Mouse (Mus musculus) olfactory bulb, adult 2 months (tissue): Measurements from ENCODE around the gene Rfxap. TPM values are rescaled to one million over a fixed set of nuclear protein-coding genes. Genes with fewer than 3 reads are reported as not detected.
A peak's percentile ranks its signal among the peaks of the same experiment; 100 is the strongest.
"Not testable (repeated sequence)": the region's sequence is repeated elsewhere in the genome, so short reads cannot be mapped to it uniquely, and the experiment has no call there.

ENCODE experiments used
- H3K27ac ChIP-seq: fragments of 200-500 bp; 2 replicates; pipeline ENCODE4 v1.5.1; 2012; ENCODE audit warnings: low read depth, low read length; ENCODE audit not compliant: insufficient read depth
- H3K4me1 ChIP-seq: fragments of 200-500 bp; 2 replicates; pipeline ENCODE4 v1.6.1; 2012; ENCODE audit warnings: low read length; ENCODE audit not compliant: control insufficient read depth, insufficient read depth
- H3K4me3 ChIP-seq: fragments of 200-500 bp; 2 replicates; pipeline ENCODE4 v1.5.1; 2012; ENCODE audit warnings: mild to moderate bottlenecking, low read depth, low read length, moderate library complexity; ENCODE audit not compliant: insufficient read depth
- CTCF ChIP-seq: fragments of 200-500 bp; IDR thresholded peaks from 2 replicates; pipeline ENCODE4 v1.5.1; 2012; ENCODE audit warnings: low read depth, mild to moderate bottlenecking, low read length, moderate library complexity; ENCODE audit not compliant: insufficient read depth
- POLR2A ChIP-seq: fragments of 200-500 bp; IDR thresholded peaks from 2 replicates; pipeline ENCODE4 v1.6.1; 2012; ENCODE audit warnings: mild to moderate bottlenecking, low read depth, low read length, moderate library complexity; ENCODE audit not compliant: insufficient read depth
- WGBS: fragments of 180-500 bp; shearing (Covaris S2); methylation state at CpG from one replicate; pipeline ENCODE4 v1.1.7; 2018; 5-methylcytosine and 5-hydroxymethylcytosine counted together
- polyA plus RNA-seq: library from polyadenylated mRNA; stranded (reverse); fragments of >200 nt; gene quantifications from 2 replicates; pipeline ENCODE4 v1.2.4, GENCODE M21; 2012; ENCODE audit warnings: low replicate concordance; ENCODE audit not compliant: missing spikeins, insufficient read depth, insufficient read length

Rfxap gene
- polyA plus RNA-seq, 1 experiment, result not detected

- no peak overlapping the region for H3K4me3 ChIP-seq
- WGBS, result 84% methylated on average over 6 of the region's 6 CpGs
- no peak for TF ChIP-seq CTCF
- TF ChIP-seq POLR2A, result no peak
- no peak overlapping the region for H3K27ac ChIP-seq
- H3K4me1 ChIP-seq, result peaks cover 3% of the 10 kb centered on the region
These were observed 34.0 kb downstream of the Rfxap start for GRCm38 (mm10) chr3:54773613-54774012.

DNA sequence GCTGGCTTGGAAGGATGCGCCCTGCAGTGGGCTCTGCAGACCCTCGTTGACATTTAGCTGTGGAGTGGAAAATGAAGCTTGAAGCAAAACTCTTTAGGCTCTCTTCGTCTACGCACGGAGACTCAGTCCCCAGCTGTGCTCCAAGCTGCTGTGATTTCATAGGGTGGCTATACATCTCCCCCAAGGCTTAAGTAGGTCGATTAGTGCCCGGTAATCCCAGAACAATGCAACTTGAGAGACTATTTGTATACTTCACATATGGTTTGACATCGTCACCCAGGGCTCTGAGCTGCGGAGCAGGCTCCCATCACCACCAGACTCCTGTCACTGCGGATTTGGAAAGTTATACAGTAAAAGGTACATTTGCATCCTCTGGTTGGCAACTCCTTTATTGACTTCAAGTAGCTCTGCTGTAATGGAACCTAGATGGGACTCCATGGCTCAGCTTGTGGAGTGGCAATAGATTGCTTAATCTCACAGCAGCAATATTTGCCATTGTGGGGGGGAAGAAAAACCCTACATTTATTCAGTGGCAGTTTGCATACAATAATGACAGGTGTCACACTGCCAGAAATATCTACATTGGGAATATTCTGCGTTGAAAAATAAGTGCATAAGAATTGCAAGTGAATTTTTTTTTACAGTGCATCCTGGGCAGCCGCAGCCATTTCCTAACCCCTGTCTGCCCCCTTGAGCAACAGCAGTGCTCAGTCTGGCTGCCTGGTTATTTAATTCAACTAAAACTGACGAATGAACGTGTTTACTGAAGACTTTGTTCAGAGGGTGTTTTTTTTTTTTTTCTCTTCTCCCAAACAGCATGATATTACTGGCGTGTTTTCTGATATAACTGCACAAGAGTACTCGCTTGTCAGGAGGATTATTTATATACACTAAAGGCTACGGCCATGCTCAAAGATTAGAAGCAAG, 38.0 kb downstream of the Rfxap start:
- Histone ChIP-seq H3K27ac (no peak overlapping the region), H3K4me1 (no peaks in the 10 kb centered on the region), H3K4me3 (no peak overlapping the region)
- no peak for TF ChIP-seq POLR2A
- TF ChIP-seq CTCF, result no peak
- 66% methylated on average over 17 of the region's 17 CpGs for WGBS

GRCm38 (mm10) chr3:54768592-54768991, 39.0 kb downstream of the Rfxap start:
- TF ChIP-seq CTCF (no peak), POLR2A (no peak)
- WGBS, result 82% methylated on average over 8 of the region's 8 CpGs
- Histone ChIP-seq H3K4me1 (peaks cover 3% of the 10 kb centered on the region), H3K4me3 (no peak overlapping the region), H3K27ac (no peak overlapping the region)

- Histone ChIP-seq H3K27ac (no peak overlapping the region), H3K4me3 (no peak overlapping the region), H3K4me1 (peaks cover 3% of the 10 kb centered on the region)
- TF ChIP-seq CTCF (no peak), POLR2A (no peak)
- 91% methylated on average over 5 of the region's 5 CpGs for WGBS
These were observed 40.8 kb downstream of the Rfxap start for GRCm38 (mm10) chr3:54766811-54767210.

DNA sequence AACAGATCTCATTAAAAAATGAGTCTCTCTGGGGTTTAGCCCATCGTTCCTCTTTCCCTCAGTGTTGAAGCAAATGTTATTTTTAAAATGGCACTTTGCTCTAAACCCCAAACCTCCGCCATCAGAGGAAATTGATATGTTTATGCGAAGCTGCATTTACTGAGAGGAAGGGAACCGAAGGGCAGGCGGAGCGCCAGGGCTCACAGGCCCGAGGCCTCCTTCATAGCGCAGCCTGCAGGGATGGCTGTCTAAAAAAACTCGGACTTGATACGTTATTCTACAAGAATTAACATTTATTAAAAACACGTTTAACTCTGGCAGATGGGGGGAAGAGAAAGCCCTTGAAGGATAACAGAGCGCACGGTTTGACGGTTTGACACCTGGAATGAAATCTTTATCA, 41.6 kb downstream of the Rfxap start:
- TF ChIP-seq POLR2A (no peak), CTCF (no peak)
- 83% methylated on average over 14 of the region's 14 CpGs for WGBS
- H3K4me3 ChIP-seq, result no peak overlapping the region
- H3K27ac ChIP-seq, result no peak overlapping the region
- peaks cover 3% of the 10 kb centered on the region for H3K4me1 ChIP-seq

DNA sequence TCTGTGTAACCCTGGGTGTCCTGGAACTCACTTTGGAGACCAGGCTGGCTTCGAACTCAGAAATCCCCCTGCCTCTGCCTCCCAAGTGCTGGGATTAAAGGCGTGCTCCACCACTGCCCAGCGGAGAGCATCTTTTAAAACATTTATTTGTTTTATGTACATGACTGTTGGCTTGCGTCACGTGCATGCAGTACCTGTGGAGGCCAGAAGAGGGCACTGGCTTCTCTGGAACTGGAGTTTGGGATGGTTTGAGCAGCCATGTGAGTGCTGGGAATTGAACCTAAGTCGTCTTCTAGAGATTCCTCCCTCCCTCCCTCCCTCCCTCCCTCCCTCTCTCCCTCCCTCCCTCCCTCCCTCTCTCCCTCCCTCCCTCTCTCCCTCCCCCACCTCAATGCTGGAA, 42.1 kb downstream of the Rfxap start:
- not testable (repeated sequence) for H3K4me3 ChIP-seq, H3K27ac ChIP-seq
- WGBS, result 91% methylated on average over 6 of the region's 6 CpGs

DNA sequence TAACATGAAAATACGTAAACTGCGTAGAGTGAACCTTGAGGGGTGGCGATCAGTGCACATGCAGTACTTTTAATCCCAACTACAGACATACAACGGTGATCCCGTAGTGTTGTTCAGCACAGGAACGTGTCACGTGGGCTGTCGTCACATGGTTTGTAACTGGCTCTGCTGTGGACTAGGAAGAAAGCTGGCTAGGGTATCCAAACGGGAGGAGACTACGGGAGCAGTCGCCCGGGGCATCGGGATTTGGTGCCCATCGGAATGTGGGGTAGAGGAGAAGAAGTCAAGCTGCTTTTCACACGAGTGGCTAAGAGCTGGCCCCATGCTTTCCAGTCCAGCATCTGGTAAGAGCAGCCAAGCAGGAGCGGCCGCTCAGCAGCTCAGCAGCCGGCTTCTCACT, 43.2 kb downstream of the Rfxap start:
- peaks cover 3% of the 10 kb centered on the region for H3K4me1 ChIP-seq
- peak overlapping the region; percentile 36 for H3K4me3 ChIP-seq
- H3K27ac ChIP-seq, result no peak overlapping the region
- TF ChIP-seq CTCF (no peak), POLR2A (no peak)
- WGBS, result 63% methylated on average over 18 of the region's 18 CpGs

More for the DNA sequence above, 42.1 kb downstream of the Rfxap start:
- not testable (repeated sequence) for H3K4me1 ChIP-seq
- TF ChIP-seq CTCF, result 0 out of 2 replicates have a peak, but pooled peaks have one; percentile 9

GRCm38 (mm10) chr3:54761258-54761657, 46.3 kb downstream of the Rfxap start:
- TF ChIP-seq CTCF (no peak), POLR2A (no peak)
- Histone ChIP-seq H3K4me3 (no peak overlapping the region), H3K27ac (no peak overlapping the region), H3K4me1 (peaks cover 3% of the 10 kb centered on the region)
- 92% methylated on average over 1 of the region's 1 CpGs for WGBS

DNA sequence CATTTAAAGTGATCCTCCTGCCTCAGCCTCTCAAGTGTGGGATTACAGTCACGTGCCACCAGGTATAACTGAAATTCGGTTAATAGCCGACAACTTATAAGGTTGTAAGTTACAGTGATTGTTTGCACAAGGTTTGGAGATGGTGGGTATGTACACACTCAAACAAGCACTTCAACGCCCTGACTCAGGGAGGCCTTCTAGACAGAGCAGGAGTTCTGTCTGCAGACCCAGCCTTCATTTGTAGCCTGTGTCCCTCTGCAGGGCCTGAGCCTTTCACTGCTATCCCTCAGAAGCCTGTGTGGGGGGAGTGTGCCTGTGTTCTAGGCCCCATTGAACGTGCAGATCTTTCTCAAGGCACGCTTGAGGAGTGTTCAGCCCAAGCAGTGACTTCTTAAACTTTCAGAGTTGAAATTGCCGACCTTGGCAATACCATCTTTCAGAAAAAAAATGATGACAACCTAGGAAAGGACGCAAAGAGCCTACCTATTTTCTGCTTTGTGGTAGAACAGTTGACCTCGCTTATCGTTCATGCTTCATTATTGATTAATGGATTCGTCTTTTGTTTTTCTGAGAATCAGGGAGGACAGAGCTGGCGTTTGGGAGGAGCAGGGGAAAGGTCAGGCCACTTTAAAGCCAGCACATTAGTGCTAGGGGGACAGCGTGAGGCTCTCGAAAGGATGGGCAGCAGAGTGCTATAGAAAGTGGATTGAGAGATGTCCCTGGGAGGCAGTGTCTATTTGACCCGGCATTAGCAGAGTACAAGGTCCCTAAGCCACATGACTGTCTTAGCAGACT, 47.1 kb downstream of the Rfxap start:
- H3K4me3 ChIP-seq, result no peak overlapping the region
- H3K27ac ChIP-seq, result no peak overlapping the region
- no peak for TF ChIP-seq CTCF
- no peak for TF ChIP-seq POLR2A
- H3K4me1 ChIP-seq, result peaks cover 3% of the 10 kb centered on the region
- 90% methylated on average over 15 of the region's 15 CpGs for WGBS
